Mouse (Mus musculus): ENCODE measurements at regions not wholly inside any gene's neighbourhood (a gene's known extent, or its start where the extent isn't known, plus 50 kb on each side); places are given as distances from the start of the nearest gene placed in this dataset.

DNA sequence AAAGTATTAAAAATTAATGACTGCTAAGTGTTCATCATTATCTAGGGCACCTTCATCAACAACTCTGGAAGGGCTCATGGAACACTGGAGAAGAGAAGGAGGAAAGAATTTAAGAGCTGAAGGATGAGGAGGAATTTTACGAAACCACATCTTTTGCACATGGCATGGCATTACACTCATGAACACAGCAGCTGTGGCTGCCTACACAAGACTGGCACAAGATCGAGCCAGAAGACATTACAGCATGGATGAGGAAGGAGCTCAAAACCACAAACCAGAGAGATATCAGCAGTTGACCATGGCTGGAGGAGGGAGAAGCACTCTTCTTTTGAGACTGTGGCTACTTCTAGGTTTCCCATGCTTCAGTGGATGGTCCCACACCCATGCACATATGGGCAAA lies 565.7 kb upstream of the Intu start:
- peaks cover 7% of the 10 kb centered on the region; the same call in 1 of the 2 replicates for H3K4me1 ChIP-seq
- no peak for ATAC-seq (ENCODE audit: low FRiP score)
- no peak overlapping the region for H3K9ac ChIP-seq (replicated peaks)
- H3K27me3 ChIP-seq (replicated peaks), result no peaks in the 10 kb centered on the region
- no peak overlapping the region for H3K4me3 ChIP-seq (replicated peaks)
- H3K9me3 ChIP-seq (replicated peaks), result no peaks in the 10 kb centered on the region
- no peak overlapping the region for H3K27ac ChIP-seq (replicated peaks)
- 90% methylated on average over 2 of the region's 2 CpGs for WGBS
- H3K36me3 ChIP-seq, result no peaks in the 10 kb centered on the region
- no peak overlapping the region for H3K4me2 ChIP-seq

DNA sequence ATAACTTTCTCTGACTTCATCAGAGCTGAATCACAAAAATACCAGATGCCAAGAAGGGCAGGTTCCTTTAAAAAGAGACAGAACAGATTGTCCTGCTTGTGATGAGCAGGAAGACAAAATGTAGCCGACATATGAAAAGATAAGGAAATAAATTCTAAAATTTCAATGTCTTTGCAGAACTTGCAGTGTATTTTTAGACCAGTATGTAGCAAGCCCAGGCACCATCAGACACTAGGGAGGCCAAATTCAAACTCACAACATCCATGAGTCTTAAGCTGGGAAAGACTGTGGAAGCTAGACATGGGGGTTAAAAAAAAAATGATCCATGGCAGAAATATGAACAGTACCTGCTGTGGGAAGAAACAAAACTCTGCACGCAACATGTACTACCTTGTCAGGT lies 564.7 kb upstream of the Intu start:
- ATAC-seq (ENCODE audit: low FRiP score), result no peak
- Histone ChIP-seq H3K9ac (replicated peaks) (no peak overlapping the region), H3K27ac (replicated peaks) (no peak overlapping the region), H3K36me3 (no peaks in the 10 kb centered on the region), H3K4me2 (no peak overlapping the region), H3K4me1 (peaks cover 7% of the 10 kb centered on the region; the same call in 1 of the 2 replicates), H3K4me3 (replicated peaks) (no peak overlapping the region), H3K27me3 (replicated peaks) (no peaks in the 10 kb centered on the region), H3K9me3 (replicated peaks) (no peaks in the 10 kb centered on the region)
- WGBS, result 96% methylated on average over 2 of the region's 2 CpGs

DNA sequence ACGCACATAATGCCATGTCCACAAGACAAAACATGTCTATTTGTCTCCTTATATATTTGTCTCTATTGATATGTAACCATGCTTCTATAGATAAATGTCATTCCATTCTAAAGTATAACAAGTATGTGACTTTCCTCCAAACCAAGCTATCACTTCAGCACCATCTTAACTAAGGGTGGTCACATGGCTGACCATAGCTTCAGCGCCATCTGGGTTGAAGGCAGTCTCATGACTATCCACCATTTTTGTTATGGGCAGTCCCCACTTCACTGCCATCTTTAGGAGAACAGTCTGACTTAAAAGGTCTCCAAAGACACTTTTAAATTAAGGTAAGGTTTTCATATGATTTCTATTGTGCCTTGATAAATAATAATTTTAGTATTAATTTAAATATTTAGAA lies 554.1 kb upstream of the Intu start:
- H3K27ac ChIP-seq (replicated peaks), result no peak overlapping the region
- ATAC-seq (ENCODE audit: low FRiP score), result no peak
- no peak overlapping the region for H3K4me2 ChIP-seq
- no peak overlapping the region for H3K9ac ChIP-seq (replicated peaks)
- H3K36me3 ChIP-seq, result no peaks in the 10 kb centered on the region
- no peak overlapping the region for H3K4me3 ChIP-seq (replicated peaks)
- H3K4me1 ChIP-seq, result no peaks in the 10 kb centered on the region
- 98% methylated on average over 2 of the region's 2 CpGs for WGBS
- H3K9me3 ChIP-seq (replicated peaks), result no peaks in the 10 kb centered on the region
- no peaks in the 10 kb centered on the region for H3K27me3 ChIP-seq (replicated peaks)

DNA sequence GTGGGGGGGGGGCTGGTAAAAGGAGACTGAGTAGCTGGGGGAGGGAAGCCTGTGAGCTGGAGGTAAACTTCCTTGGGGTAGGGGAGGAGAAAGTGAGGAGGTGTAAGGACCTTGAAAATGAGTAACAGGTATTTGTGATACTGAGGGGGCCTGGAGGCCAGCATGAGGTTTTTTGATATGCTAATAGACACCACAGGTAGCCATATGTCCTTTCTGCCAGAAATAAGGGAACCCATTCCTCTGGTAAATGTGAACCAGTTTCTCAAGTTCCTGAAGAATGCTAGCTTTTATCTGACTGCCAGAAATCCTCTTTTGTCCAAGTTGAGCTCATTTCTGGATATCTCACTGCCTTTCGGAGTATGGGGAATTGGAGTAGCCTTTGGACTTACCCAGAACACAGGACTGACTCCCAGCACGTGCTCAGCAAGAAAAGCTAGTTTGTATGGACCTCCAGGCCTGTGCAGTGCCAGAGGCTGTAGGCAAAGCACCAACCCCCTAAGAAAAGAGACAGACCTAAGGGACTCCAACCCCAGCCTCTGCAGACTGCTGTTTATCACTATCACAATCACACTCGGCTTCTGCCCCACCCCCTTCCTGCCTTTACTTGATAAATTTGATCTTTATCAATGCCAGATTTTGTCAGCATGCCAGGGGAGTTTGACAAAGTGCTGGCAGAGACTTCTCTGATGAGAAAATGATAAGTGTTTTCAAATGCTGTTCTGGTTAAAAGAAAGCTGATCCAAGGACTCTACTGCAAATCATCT lies 552.0 kb upstream of the Intu start:
- 29% methylated on average over 3 of the region's 3 CpGs for WGBS
- no peaks in the 10 kb centered on the region for H3K4me1 ChIP-seq
- no peaks in the 10 kb centered on the region for H3K36me3 ChIP-seq
- ATAC-seq (ENCODE audit: low FRiP score), result no peak
- no peak overlapping the region for H3K4me2 ChIP-seq
- no peaks in the 10 kb centered on the region for H3K9me3 ChIP-seq (replicated peaks)
- H3K27me3 ChIP-seq (replicated peaks), result no peaks in the 10 kb centered on the region
- no peak overlapping the region for H3K9ac ChIP-seq (replicated peaks)
- H3K4me3 ChIP-seq (replicated peaks), result no peak overlapping the region
- H3K27ac ChIP-seq (replicated peaks), result no peak overlapping the region

DNA sequence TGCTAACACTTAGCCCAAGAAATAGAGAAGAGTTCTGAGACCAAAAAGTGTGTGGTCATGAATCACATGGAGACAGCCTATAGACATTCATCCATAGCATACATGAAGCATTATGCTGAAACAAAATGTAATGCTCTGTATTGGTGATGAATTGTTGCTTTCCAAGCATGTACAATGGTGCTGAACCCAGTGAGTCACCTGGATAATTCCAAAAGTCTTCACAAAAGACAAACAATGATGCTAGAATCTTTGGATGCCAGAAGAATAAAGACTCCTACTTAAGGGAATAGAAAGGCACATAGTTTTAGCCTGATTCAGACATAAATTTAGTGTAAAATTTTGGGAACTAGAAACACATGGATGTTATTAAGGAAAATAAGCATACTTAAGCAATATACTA lies 548.4 kb upstream of the Intu start:
- Histone ChIP-seq H3K4me2 (no peak overlapping the region), H3K9ac (replicated peaks) (no peak overlapping the region), H3K27me3 (replicated peaks) (no peaks in the 10 kb centered on the region), H3K36me3 (no peaks in the 10 kb centered on the region), H3K27ac (replicated peaks) (no peak overlapping the region), H3K9me3 (replicated peaks) (no peaks in the 10 kb centered on the region), H3K4me3 (replicated peaks) (no peak overlapping the region), H3K4me1 (no peaks in the 10 kb centered on the region)
- no peak for ATAC-seq (ENCODE audit: low FRiP score)

DNA sequence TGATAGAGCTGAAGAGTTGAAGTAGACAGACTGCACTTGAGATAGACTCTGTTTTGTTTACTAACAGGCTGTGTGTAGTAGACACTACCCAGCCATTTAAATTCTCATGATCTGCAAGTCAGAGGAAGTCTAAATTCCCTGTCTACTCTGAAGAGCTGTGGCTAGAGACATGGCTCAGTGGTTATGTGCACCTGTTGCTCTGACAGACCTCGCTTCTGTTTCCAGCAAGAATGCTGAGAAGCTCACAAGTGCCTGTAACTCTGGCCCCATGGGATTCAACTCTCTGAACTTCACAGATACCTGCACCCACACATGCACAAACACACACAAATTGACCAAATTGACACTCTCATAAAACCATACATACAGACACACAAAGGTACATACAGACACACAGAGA lies 543.4 kb upstream of the Intu start:
- no peaks in the 10 kb centered on the region for H3K9me3 ChIP-seq (replicated peaks)
- no peaks in the 10 kb centered on the region for H3K4me1 ChIP-seq
- no peaks in the 10 kb centered on the region for H3K27me3 ChIP-seq (replicated peaks)
- H3K4me3 ChIP-seq (replicated peaks), result no peak overlapping the region
- ATAC-seq (ENCODE audit: low FRiP score), result no peak
- H3K9ac ChIP-seq (replicated peaks), result no peak overlapping the region
- H3K36me3 ChIP-seq, result no peaks in the 10 kb centered on the region
- no peak overlapping the region for H3K4me2 ChIP-seq
- 88% methylated on average over 1 of the region's 1 CpGs for WGBS
- H3K27ac ChIP-seq (replicated peaks), result no peak overlapping the region

DNA sequence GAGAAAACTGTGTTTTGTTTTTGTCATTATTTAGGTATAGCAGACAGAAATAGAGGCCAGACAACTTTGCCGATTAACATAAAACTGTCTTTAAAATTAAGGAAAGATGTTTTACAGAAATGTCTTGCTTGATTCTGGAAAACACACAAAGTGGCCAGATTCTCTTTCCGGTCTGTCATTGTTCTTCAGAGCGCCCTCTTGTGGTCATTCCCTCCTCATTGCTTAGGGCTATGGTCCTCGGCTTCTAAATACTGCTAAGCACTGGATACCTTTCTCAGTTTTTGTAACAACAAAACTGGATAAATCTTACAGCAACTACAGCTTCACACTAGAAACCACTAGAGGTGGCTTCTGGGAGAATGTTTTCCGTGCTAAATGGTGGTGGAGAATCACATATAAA lies 532.5 kb upstream of the Intu start:
- Histone ChIP-seq H3K36me3 (no peaks in the 10 kb centered on the region), H3K9ac (replicated peaks) (no peak overlapping the region), H3K4me1 (no peaks in the 10 kb centered on the region), H3K4me2 (no peak overlapping the region), H3K27me3 (replicated peaks) (no peaks in the 10 kb centered on the region), H3K27ac (replicated peaks) (0 out of 2 replicates have a peak overlapping the region, but pooled peaks have one; percentile 25), H3K9me3 (replicated peaks) (no peaks in the 10 kb centered on the region), H3K4me3 (replicated peaks) (no peak overlapping the region)
- no peak for ATAC-seq (ENCODE audit: low FRiP score)
- WGBS, result 38% methylated on average over 5 of the region's 5 CpGs

DNA sequence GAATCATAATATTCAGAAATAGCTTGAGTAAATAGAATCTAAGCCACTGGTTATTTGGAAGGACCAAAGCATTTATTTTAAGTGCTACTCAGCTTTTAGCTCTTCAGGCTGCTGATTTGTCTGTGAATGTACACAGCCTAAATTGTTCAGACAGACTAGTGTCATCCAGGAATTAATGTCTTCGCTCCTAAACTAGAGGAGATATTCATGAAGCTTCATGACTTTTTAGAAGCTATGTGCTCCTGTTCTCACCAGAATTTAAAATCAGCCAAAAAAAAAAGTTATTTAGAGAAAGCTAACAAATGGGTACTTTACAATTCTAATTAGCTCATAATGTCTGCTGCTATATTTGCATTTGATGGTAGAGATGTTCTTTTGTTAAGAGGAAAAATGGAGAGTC lies 531.2 kb upstream of the Intu start:
- H3K4me3 ChIP-seq (replicated peaks), result no peak overlapping the region
- H3K4me2 ChIP-seq, result no peak overlapping the region
- no peak overlapping the region for H3K27ac ChIP-seq (replicated peaks)
- H3K9me3 ChIP-seq (replicated peaks), result no peaks in the 10 kb centered on the region
- H3K9ac ChIP-seq (replicated peaks), result no peak overlapping the region
- no peak for ATAC-seq (ENCODE audit: low FRiP score)
- no peaks in the 10 kb centered on the region for H3K36me3 ChIP-seq
- WGBS, result 79% methylated on average over 1 of the region's 1 CpGs
- no peaks in the 10 kb centered on the region for H3K4me1 ChIP-seq
- H3K27me3 ChIP-seq (replicated peaks), result no peaks in the 10 kb centered on the region

DNA sequence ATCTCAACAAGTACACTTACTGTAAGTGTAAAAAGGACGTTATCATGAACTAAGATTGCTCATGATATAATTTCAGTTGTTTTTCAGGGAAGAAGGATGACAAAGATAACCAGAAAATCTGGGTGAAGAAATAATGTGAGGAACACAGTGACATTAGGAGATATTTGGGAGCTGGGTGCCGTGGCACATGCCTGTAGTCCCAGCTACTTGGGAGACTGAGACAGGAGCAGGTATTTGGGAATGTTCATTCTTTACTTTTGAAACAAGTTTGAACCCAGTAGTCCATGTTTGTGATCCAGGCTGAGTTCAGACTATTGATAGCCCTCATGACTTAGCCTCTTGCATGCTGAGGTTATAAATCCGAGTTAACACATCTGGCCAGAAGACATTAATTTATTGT lies 528.2 kb upstream of the Intu start:
- Histone ChIP-seq H3K4me3 (replicated peaks) (no peak overlapping the region), H3K9ac (replicated peaks) (no peak overlapping the region), H3K27ac (replicated peaks) (no peak overlapping the region), H3K36me3 (no peaks in the 10 kb centered on the region), H3K9me3 (replicated peaks) (no peaks in the 10 kb centered on the region), H3K27me3 (replicated peaks) (no peaks in the 10 kb centered on the region), H3K4me2 (no peak overlapping the region), H3K4me1 (no peaks in the 10 kb centered on the region)
- no peak for ATAC-seq (ENCODE audit: low FRiP score)
- 86% methylated on average over 3 of the region's 3 CpGs for WGBS

DNA sequence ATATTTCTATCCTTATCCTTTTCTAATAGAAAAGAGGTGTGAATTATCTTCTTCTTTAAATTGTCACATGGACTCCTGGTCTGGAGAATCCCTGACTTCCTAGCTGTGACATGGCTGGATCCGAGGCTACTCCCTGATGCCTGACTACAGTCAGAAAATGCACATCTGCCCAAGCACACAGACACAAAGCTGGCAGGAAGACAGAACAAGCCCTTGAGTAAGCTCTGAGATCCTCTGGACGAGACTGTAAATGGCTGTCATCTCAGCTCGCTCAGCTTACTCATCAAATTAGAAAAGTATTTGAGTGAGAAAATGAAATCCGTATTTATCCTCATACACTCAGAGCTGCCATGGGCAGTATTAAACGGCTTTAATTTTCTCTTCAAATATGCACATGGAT lies 521.0 kb upstream of the Intu start:
- no peak for ATAC-seq (ENCODE audit: low FRiP score)
- Histone ChIP-seq H3K4me1 (no peaks in the 10 kb centered on the region), H3K4me2 (no peak overlapping the region), H3K9ac (replicated peaks) (no peak overlapping the region), H3K27me3 (replicated peaks) (no peaks in the 10 kb centered on the region), H3K4me3 (replicated peaks) (no peak overlapping the region), H3K36me3 (no peaks in the 10 kb centered on the region), H3K9me3 (replicated peaks) (no peaks in the 10 kb centered on the region), H3K27ac (replicated peaks) (no peak overlapping the region)
- 79% methylated on average over 5 of the region's 5 CpGs for WGBS

DNA sequence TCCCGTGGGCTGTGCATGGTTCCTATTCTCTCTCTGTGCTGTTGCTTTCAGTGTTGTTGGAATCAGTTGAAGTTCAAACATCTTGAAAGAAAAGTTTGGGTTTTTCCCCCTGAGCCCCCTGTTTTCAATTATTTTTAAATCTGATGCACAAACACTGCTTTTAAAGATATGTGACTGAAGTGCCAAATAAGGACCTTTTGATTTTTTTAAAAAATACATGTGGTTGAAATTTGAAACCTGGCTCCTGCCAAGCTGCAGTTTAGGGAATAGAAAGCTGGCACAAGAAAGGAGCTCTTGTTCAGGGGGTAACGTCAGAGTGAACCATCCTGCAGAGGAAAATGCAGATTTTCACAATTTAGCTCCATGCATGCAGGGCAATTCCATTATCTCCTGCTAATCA lies 509.4 kb upstream of the Intu start:
- Histone ChIP-seq H3K9ac (replicated peaks) (no peak overlapping the region), H3K4me1 (no peaks in the 10 kb centered on the region), H3K4me3 (replicated peaks) (no peak overlapping the region), H3K27ac (replicated peaks) (no peak overlapping the region), H3K36me3 (no peaks in the 10 kb centered on the region), H3K9me3 (replicated peaks) (no peaks in the 10 kb centered on the region), H3K27me3 (replicated peaks) (no peaks in the 10 kb centered on the region), H3K4me2 (no peak overlapping the region)
- 38% methylated on average over 2 of the region's 2 CpGs for WGBS
- ATAC-seq (ENCODE audit: low FRiP score), result no peak

DNA sequence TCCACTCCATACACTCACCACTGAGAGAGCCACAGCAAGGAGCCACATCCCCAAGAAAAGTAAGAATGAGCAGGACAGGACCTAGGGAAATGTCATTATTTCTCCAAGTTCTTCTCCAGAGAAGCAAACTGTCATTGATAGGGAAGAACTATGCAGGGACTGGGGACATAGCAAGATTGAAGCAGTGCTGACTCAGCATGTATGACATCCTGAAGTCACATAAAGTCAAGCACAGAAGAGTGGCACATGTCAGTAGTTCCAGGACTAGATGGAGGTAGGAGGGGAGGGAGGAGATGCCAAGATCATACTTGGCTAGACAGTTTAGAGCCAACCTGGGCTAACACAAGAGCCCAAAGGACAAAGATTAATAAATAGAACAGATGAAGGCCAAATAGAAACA lies 503.4 kb upstream of the Intu start:
- Histone ChIP-seq H3K36me3 (no peaks in the 10 kb centered on the region), H3K4me3 (replicated peaks) (no peak overlapping the region), H3K9me3 (replicated peaks) (no peaks in the 10 kb centered on the region), H3K9ac (replicated peaks) (no peak overlapping the region), H3K27me3 (replicated peaks) (no peaks in the 10 kb centered on the region), H3K4me2 (no peak overlapping the region), H3K4me1 (no peaks in the 10 kb centered on the region), H3K27ac (replicated peaks) (no peak overlapping the region)
- ATAC-seq (ENCODE audit: low FRiP score), result no peak

DNA sequence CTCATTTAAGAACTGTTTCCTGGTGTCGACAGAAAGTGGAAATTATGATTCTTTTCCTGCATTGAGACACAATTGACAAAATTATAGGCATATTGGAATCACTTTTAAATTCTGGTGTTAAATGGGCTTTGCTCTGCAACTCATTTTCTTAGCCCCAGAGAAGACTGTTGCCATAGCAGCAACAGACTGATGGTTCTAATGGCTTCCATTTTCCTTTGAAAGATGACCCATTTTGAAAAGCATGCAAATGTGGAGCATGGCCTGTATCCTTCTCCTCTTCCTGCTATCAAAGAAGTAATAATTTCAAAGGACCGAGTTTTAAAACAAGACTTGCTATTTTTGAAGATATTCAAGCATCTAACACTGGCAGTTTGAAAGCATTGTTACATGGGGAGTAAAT lies 494.9 kb upstream of the Intu start:
- Histone ChIP-seq H3K27me3 (replicated peaks) (no peaks in the 10 kb centered on the region), H3K4me3 (replicated peaks) (no peak overlapping the region), H3K4me2 (no peak overlapping the region), H3K9me3 (replicated peaks) (no peaks in the 10 kb centered on the region), H3K36me3 (no peaks in the 10 kb centered on the region), H3K27ac (replicated peaks) (no peak overlapping the region), H3K9ac (replicated peaks) (no peak overlapping the region), H3K4me1 (peaks cover 4% of the 10 kb centered on the region; the same call in 1 of the 2 replicates)
- WGBS, result 73% methylated on average over 2 of the region's 2 CpGs
- no peak for ATAC-seq (ENCODE audit: low FRiP score)
